14 mouse cellular contexts compared by ENCODE assay signal in the genomic region with DNA sequence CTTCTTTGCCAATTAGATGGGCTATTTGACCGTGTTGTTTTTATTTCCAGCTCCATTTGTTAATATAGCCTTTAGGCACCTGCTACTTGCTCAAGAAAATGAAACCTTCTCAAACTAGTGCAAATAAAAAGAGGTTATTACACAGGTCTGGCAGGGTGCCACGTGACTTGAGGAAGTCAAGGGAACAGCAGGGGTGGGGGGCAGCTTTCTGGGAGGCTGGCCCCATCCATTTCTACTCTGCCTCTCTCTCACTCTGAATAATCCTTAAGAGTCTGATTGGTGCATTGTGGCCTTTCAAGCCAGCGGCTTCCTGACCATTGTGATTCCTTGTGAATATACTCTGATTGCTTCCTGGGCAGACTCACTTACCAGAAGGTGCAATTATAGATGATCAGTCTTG.
DNase-seq lines count a peak whose midpoint lies in the region; ATAC-seq and TF ChIP-seq lines count a peak whose summit lies in the region.
"Had no signal": no experiment of that assay in that cellular context is flagged by ENCODE, and none has a peak within 500 bp of the region (broad histone marks: within the 10 kb centered on the region; RNA-seq: fewer than 3 reads in every experiment).

No protein-coding gene starts in this region.

- ATAC-seq in forebrain, embryonic 11.5 days (replicated peaks; ENCODE audit: low FRiP score), result peak; percentile 45; the same call in 1 of the 2 replicates
- peak; percentile 34; the same call in 1 of the 2 replicates for ATAC-seq in midbrain, embryonic 12.5 days (ENCODE audit: low FRiP score, low read depth)
- ATAC-seq in midbrain, postnatal 0 days (ENCODE audit: low FRiP score), result no peak
- ATAC-seq: intestine, embryonic 16.5 days had no signal

- no peaks in the 10 kb centered on the region for H3K9me3 ChIP-seq in forebrain, embryonic 11.5 days (ENCODE audit: control insufficient read depth, low read length)
- no peaks in the 10 kb centered on the region for H3K9me3 ChIP-seq in forebrain, embryonic 10.5 days
- H3K9me3 ChIP-seq in midbrain, embryonic 12.5 days, result no peaks in the 10 kb centered on the region
- no peaks in the 10 kb centered on the region for H3K9me3 ChIP-seq in midbrain, postnatal 0 days (ENCODE audit: low read length)
- H3K9me3 ChIP-seq: embryonic facial prominence, embryonic 12.5 days; heart, embryonic 10.5 days had no signal

- H3K9ac ChIP-seq in forebrain, embryonic 11.5 days (ENCODE audit: low read length), result 0 out of 2 replicates have a peak overlapping the region, but pooled peaks have one; percentile 23
- no peak overlapping the region for H3K9ac ChIP-seq in midbrain, embryonic 12.5 days (replicated peaks)
- H3K9ac ChIP-seq in midbrain, postnatal 0 days (replicated peaks; ENCODE audit: low read length, poor library complexity, severe bottlenecking), result no peak overlapping the region
- H3K9ac ChIP-seq: embryonic facial prominence, embryonic 12.5 days; liver, embryonic 14.5 days had no signal

- DNase-seq in forebrain, embryonic 11.5 days (ENCODE audit: low spot score), result peak; percentile 55
- DNase-seq in forebrain, embryonic 10.5 days (ENCODE audit: extremely low spot score, low spot score), result no peak
- peak; percentile 54 for DNase-seq in kidney, postnatal 10 days
- no peak for DNase-seq in kidney, adult 18-20 months
- DNase-seq in midbrain, postnatal 0 days (ENCODE audit: low spot score), result no peak
- peak; percentile 6 for DNase-seq in lung, postnatal 25 days (ENCODE audit: low spot score)
- DNase-seq in ovary, postnatal 36 days (ENCODE audit: low spot score), result no peak
- DNase-seq: cerebellum, adult 11-12 months; gastrocnemius, postnatal 14 days had no signal

- no peaks in the 10 kb centered on the region for H3K36me3 ChIP-seq in forebrain, embryonic 11.5 days (ENCODE audit: control insufficient read depth, insufficient read depth, low read length)
- no peaks in the 10 kb centered on the region for H3K36me3 ChIP-seq in forebrain, embryonic 10.5 days (replicated peaks)
- no peaks in the 10 kb centered on the region for H3K36me3 ChIP-seq in midbrain, embryonic 12.5 days
- no peaks in the 10 kb centered on the region for H3K36me3 ChIP-seq in midbrain, postnatal 0 days (ENCODE audit: insufficient read depth, low read length)
- H3K36me3 ChIP-seq: embryonic facial prominence, embryonic 12.5 days; heart, embryonic 10.5 days had no signal

- no peak for TF ChIP-seq CTCF in midbrain, postnatal 0 days (IDR thresholded peaks at IDR 0.05)

- H3K4me2 ChIP-seq in forebrain, embryonic 11.5 days (ENCODE audit: low read depth, low read length, severe bottlenecking), result no peak overlapping the region
- no peak overlapping the region for H3K4me2 ChIP-seq in midbrain, embryonic 12.5 days (replicated peaks)
- H3K4me2 ChIP-seq in midbrain, postnatal 0 days (ENCODE audit: low read depth, low read length, poor library complexity, severe bottlenecking), result no peak overlapping the region
- H3K4me2 ChIP-seq: embryonic facial prominence, embryonic 12.5 days had no signal

- WGBS in forebrain, embryonic 11.5 days, result 25% methylated on average over 3 of the region's 3 CpGs
- WGBS in forebrain, embryonic 10.5 days, result 41% methylated on average over 3 of the region's 3 CpGs
- WGBS in midbrain, embryonic 12.5 days, result 34% methylated on average over 3 of the region's 3 CpGs
- 31% methylated on average over 3 of the region's 3 CpGs for WGBS in midbrain, postnatal 0 days

- peaks cover 4% of the 10 kb centered on the region; the same call in 1 of the 2 replicates for H3K4me1 ChIP-seq in forebrain, embryonic 11.5 days (replicated peaks; ENCODE audit: control insufficient read depth, insufficient read depth, low read length)
- H3K4me1 ChIP-seq in forebrain, embryonic 10.5 days, result peaks cover 43% of the 10 kb centered on the region
- H3K4me1 ChIP-seq in midbrain, embryonic 12.5 days, result peaks cover 32% of the 10 kb centered on the region
- H3K4me1 ChIP-seq in midbrain, postnatal 0 days (ENCODE audit: insufficient read depth, low read length), result peaks cover 4% of the 10 kb centered on the region; the same call in 1 of the 2 replicates
- H3K4me1 ChIP-seq: embryonic facial prominence, embryonic 12.5 days had no signal

- no peak overlapping the region for H3K4me3 ChIP-seq in forebrain, embryonic 11.5 days (ENCODE audit: low read depth, low read length)
- no peak overlapping the region for H3K4me3 ChIP-seq in forebrain, embryonic 10.5 days
- H3K4me3 ChIP-seq in midbrain, embryonic 12.5 days, result no peak overlapping the region
- H3K4me3 ChIP-seq in midbrain, postnatal 0 days (ENCODE audit: low read depth, low read length), result no peak overlapping the region
- H3K4me3 ChIP-seq: embryonic facial prominence, embryonic 12.5 days; heart, embryonic 10.5 days had no signal

- H3K27me3 ChIP-seq in forebrain, embryonic 11.5 days (ENCODE audit: control insufficient read depth, insufficient read depth, low read length), result no peaks in the 10 kb centered on the region
- H3K27me3 ChIP-seq in forebrain, embryonic 10.5 days (ENCODE audit: poor library complexity, severe bottlenecking), result 0 out of 2 replicates have a peak, but pooled peaks cover 5% of the 10 kb centered on the region
- H3K27me3 ChIP-seq in midbrain, embryonic 12.5 days, result peaks cover 8% of the 10 kb centered on the region
- no peaks in the 10 kb centered on the region for H3K27me3 ChIP-seq in midbrain, postnatal 0 days (ENCODE audit: insufficient read depth, low read length)
- H3K27me3 ChIP-seq: embryonic facial prominence, embryonic 12.5 days had no signal

- H3K27ac ChIP-seq in forebrain, embryonic 11.5 days (ENCODE audit: low read depth, low read length), result no peak overlapping the region
- no peak overlapping the region for H3K27ac ChIP-seq in forebrain, embryonic 10.5 days
- peak overlapping the region; percentile 60 for H3K27ac ChIP-seq in midbrain, embryonic 12.5 days (replicated peaks)
- H3K27ac ChIP-seq in midbrain, postnatal 0 days (ENCODE audit: low read depth, low read length), result no peak overlapping the region
- H3K27ac ChIP-seq: embryonic facial prominence, embryonic 12.5 days; heart, embryonic 10.5 days; liver, embryonic 14.5 days had no signal

Comparison
In these comparisons a context has a peak if more than half of its experiments do, and no peak if none do; other contexts are left out.
1. DNase-seq: peak in forebrain, embryonic 11.5 days (single experiment), kidney, postnatal 10 days (single experiment) and lung, postnatal 25 days (single experiment); none in forebrain, embryonic 10.5 days (single experiment), kidney, adult 18-20 months (single experiment), midbrain, postnatal 0 days (single experiment) and ovary, postnatal 36 days (single experiment).